Mouse (Mus musculus) gastrocnemius, adult 18-20 months (tissue): ENCODE measurements around the gene Pde12. TPM values are rescaled to one million over a fixed set of nuclear protein-coding genes. Genes with fewer than 3 reads are reported as not detected.
A peak's percentile ranks its signal among the peaks of the same experiment; 100 is the strongest.

Experiments used
- DNase-seq: peaks from one replicate; pipeline ENCODE4 v3.0.0; 2021; ENCODE audit warnings: low spot score
- microRNA-seq: library from miRNA; unstranded; fragments of <30 nt; microRNA quantifications from one replicate; pipeline ENCODE4 v1.2.0, GENCODE M21; 2021
- total RNA-seq, 2 experiments: library from RNA; stranded (reverse); gene quantifications; 2 replicates each; pipeline ENCODE4 v1.2.3; 2021

The Pde12 gene
- total RNA-seq, 2 experiments from 2014 or later = 4.0 to 4.3 TPM

DNA sequence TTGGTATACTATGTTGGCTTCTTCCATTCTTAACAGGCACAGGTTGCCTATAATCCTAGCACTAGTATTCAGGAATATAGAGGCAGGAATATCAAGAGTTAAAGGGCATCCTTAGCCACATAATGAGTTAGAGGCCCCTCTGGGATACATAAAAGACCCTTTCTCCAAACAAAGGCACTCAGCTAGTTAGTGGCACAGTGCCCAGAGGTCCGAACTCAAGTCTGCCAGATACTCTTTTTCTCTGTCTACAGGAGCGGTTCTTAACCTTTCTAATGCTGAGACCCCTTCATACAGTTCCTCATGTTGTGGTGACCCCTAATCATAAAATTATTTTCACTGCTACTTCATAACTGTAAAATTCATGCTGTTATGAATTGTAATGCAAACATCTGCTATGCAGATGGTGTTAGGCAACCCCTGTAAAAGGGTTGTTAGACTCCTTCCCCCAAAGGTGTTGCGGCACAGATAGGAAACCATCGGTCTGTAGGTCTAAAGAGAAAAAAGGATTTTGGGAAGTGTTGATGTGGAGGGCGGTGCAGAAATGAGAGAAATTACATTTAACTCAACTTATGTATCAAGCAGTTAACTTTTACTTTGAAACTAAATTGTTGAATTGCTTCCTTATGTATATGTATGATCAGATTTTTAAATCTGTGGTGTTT, 23.6 kb downstream of the Pde12 start:
- DNase-seq = no peak

DNA sequence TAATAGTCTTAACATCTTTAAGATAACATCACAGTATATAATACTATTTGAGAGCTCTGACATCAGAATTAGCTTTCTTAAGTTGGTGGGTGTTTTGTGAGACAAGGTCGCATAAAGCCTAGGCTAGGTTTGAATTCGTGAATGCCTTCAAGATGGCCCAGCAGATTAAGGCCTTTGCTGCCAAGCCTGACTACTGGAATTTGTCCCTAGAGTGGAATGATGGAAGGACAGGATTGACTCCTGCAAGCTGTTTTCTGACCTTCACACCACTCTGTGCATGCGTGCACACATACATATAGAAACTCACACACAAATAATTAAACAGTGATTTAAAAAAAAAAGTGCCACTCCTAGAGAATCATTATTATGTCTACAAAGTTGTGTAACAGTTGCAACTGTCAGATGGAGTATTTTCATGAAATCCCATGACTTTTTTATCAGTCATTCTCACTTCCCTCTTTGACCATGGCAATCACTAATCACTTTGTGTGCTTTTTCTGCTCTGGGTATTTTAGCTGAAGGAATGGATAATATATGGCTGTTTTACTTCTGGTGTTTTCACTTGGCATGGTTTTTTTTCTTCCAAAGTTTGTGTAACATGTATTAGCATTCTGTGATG, 26.6 kb downstream of the Pde12 start:
- DNase-seq = no peak

DNA sequence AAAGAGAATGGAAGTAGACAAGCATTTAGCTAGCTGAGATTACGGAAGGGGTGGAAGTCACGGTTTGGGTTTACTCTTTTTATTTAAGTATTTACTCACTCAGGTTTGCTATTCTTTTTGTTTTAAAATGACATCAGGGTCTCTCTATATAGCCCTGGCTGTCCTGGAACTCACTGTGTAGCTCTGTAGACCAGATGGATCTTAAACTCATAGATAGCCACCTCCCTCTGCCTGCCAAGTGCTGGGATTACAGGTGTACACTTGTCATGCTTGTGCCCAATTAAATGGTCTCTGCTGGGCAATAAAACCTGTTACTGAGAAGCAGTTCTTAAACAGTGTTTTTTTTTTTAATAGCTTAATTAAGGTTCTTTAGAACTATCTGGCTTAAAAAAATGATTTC, 29.7 kb downstream of the Pde12 start:
- DNase-seq = no peak

DNA sequence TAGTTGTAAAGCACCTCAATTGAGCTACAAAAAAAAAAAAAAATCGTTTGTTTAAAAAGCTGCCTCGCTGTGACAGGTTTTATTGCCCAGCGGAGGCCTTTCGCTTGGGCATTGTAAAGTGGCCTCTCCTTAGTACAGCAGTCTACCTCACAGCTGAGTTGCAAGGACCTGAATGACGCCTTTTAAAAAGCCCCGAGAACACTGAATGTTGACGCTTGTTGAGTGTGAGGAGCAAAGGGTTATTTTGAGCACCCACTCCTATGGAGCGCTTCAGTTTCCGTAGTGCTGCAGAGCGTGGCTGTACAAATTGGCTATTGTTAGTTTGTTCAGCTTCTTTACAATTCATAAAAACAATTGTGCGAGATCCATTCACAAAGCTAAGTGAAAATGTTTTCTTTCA, 30.4 kb downstream of the Pde12 start:
- DNase-seq = no peak

DNA sequence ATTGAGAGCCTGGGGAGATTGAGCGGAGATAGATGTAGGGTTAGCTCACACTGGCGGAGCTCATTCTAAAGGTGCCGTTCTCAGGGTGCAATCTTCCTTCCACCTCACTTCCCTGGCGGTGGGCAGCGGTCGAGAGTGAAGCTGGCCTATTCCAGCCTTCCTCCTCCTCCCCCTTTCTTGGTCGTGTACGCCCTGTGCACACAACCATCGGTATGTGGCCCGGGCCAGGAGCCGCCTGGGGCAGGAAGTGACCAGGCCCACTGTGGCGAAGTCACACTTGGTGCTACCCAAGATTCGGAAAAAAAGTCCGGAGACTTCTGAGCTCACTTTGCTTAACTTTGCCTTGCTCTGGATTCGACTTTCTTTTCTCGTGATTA, 31.0 kb downstream of the Pde12 start:
- peak; percentile 51 for DNase-seq

DNA sequence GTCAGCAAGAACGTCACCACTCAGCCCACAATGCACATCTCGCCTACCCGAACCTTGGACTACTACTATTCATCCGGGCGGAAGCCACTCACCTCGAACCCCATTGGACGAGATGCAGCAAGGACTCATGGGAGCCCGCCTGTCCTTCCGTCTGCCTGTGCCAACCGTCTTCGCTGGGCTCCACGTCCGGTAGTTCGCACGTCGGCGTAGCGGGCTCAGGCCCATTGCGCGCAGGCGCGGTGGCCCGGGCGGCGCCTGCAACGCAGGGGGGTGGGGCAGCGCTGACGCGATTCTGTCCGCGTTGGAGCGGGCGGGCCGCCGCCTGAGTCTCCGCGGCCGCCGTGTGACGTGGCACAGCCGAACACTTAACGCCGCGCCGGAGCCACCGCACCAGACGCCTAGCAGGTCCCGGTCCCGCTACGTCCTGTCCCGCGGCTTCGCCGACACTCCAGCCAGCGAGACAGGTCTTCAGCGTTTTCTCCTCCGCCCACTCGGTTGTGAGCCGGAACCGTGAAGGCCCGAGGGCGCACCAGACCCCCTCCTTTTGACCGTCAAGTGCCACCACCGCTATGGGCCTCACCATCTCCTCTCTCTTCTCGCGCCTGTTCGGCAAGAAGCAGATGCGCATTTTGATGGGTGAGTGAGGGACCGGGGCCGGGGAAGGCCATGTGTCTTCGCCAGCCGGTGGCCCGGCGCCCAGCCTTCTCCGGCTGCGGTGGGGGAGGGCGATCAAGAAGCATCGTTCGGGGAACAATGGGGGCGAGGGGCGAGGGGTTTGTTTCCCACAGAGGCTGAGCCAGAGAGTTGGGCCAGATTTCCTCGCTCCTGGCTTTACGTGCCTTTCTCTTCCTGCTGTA, 31.6 kb downstream of the Pde12 start, which contains the start of gene Arf4:
Arf4 (plus strand) TSS at position 224 of the 857 bp plus-strand sequence.
- DNase-seq = peak; percentile 98

DNA sequence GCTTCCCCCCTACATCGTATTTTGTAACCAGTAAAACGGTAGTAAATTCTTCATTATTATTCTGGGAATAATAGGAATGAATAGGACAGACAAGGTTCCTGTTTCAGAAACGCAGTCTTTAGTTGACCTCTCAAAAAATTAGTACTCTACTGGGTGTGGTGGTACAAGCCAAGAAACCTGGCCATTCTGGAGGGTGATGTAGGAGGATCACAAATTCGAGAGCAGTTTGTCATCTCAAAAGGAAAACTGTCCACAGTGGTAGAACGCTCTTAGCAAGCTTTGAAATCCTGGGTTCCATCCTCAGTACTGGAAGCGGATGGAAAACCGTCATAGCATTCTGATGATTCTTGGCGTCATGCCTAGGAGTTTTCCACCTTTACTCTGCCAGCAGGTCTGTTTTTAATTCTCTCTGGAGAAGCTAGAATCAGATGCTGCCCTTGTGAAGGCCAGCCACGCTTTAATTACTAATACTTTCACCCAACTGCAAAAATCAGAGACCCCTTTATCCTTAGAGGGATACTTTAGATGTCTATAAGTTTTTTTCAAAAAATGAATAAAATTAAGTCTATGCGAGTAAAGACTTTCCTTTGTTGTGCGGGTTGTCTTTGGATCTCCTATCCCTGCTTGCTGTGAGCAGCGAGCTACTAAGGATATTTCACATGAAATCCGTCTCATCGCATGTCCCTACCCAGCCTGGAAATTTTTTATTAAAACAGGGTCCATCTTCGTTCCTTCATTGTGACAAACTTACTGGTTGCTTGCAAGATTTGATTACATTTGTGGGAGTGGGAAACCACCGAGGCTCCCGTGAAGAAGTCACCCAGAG, 32.4 kb downstream of the Pde12 start:
- DNase-seq = peak; percentile 51

DNA sequence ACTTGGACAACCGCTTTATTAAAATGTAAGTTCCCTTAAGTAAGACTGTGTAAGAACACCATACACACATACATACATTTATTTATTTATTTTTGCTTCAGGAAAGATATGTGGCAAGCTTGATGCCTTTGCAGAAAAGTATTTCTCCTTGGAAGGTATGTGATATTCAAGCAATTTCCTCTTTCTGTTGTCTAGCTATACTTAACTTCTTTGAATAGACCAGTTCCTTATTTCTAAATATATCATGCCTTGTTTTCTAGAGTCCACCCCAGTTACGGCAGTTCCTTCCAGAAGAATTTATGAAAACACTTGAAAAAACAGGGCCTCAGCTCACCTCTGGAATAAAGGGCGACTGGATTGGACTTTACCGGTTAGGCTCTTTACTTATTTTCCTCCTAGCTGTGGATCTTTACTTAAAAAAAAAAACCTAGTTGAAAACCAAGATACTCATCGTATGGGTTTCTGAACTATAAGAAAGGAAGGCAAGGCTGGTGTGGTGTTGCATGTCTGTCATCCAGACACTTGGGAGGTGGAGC, 43.0 kb downstream of the Pde12 start:
- DNase-seq = no peak

DNA sequence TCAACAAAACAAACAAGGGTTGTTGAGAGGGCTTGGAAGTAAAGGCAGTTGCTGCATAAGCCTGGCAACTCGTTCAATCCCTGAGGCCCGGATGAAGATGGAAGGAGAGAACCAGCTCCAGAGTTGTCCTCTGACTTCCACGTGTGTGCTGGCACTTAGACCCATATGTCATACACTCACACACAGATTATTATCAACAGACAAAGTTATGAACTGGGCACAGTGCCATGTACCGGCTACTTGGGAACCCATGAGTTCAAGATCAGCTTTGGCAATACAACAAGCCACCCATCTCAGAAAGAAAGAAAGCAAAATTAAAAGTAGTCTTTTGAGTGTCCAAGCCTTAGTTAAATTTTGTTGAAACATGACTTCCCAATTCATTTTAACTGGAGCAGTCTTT, 44.4 kb downstream of the Pde12 start:
- no peak for DNase-seq

DNA sequence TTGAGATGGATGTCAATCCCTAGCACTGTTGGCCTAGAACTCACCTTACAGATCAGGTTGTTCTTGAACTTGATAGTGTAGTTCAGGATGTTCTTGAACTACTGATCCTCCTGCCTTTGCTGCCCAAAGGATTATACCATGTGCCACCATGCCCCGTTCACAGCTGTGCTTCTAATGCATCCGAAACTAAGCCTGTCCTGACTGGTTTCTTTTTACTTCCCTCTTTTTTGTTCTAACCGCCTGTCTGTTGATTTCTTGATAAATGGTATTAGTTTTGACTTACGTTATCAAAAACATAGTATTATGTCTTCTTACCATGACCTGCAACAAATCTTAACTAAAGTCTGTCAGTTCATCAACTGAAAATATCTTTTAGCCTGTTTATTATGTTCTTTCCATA, 59.0 kb downstream of the Pde12 start:
- DNase-seq = no peak

Small RNAs within 50 kb of the gene (microRNA-seq; reads per million reads assigned to microRNA genes)
- gene Mir7672 = not detected

Other genes starting within 250 kb of the Pde12 start
- 10 to 100 TPM; 73.5 to 95.6 TPM for gene Slmap, start 135.0 kb downstream of the Pde12 start, total RNA-seq
- 1 to 10 TPM; 6.7 to 7.8 TPM for gene Dennd6a, start 96.0 kb downstream of the Pde12 start, total RNA-seq
- gene Arf4, start 31.8 kb downstream of the Pde12 start, total RNA-seq = 10 to 100 TPM; 26.2 to 37.1 TPM
- under 1 TPM in 1 of 2 experiments, not detected in 1; 0.02 TPM for gene Dnah12, start 23.4 kb upstream of the Pde12 start, total RNA-seq
- gene Asb14, start 224.7 kb upstream of the Pde12 start, total RNA-seq = 100 to 1,000 TPM; 116 to 129 TPM